Mouse (Mus musculus) CD4-positive, CD25-positive, alpha-beta regulatory T cell, adult 2 months (primary cell): ENCODE results near the gene Cysltr1.

ENCODE experiments used
- DNase-seq: peaks from one replicate; pipeline ENCODE4 v3.0.0-alpha.2; 2012; ENCODE audit warnings: low read depth, low spot score

Cysltr1 gene

GRCm38 (mm10) chrX:106603386-106603785 lies at the start of gene Cysltr1:
Cysltr1 (minus strand) TSS chrX:106603679.
- DNase-seq: no peak

GRCm38 (mm10) chrX:106634799-106635541 lies 31.5 kb upstream of the Cysltr1 start:
- no peak for DNase-seq

GRCm38 (mm10) chrX:106633543-106633942 lies 30.1 kb upstream of the Cysltr1 start:
- no peak for DNase-seq

- DNase-seq: peak; percentile 7
Observed at GRCm38 (mm10) chrX:106628514-106628913, 25.0 kb upstream of the Cysltr1 start.

GRCm38 (mm10) chrX:106623667-106624066 lies 20.2 kb upstream of the Cysltr1 start:
- peak; percentile 16 for DNase-seq

- peak; percentile 18 for DNase-seq
Observed at GRCm38 (mm10) chrX:106622512-106622911, 19.0 kb upstream of the Cysltr1 start.

- peak; percentile 23 for DNase-seq
Observed at GRCm38 (mm10) chrX:106602574-106603258, 763 bp downstream of the Cysltr1 start.

GRCm38 (mm10) chrX:106595904-106596303 lies 7.6 kb downstream of the Cysltr1 start:
- DNase-seq: no peak

- no peak for DNase-seq
Observed at GRCm38 (mm10) chrX:106593914-106594313, 9.6 kb downstream of the Cysltr1 start.

- DNase-seq: no peak
Observed at GRCm38 (mm10) chrX:106582886-106583285, 20.6 kb downstream of the Cysltr1 start, which contains the start of gene Gm5127. Gm5127 (plus strand) TSS chrX:106583186.

GRCm38 (mm10) chrX:106582197-106582596 lies 21.3 kb downstream of the Cysltr1 start:
- no peak for DNase-seq

GRCm38 (mm10) chrX:106580410-106580809 lies 23.1 kb downstream of the Cysltr1 start:
- peak; percentile 1 for DNase-seq

- DNase-seq: no peak
Observed at GRCm38 (mm10) chrX:106578966-106579365, 24.5 kb downstream of the Cysltr1 start.

- DNase-seq: no peak
Observed at GRCm38 (mm10) chrX:106555457-106555856, 48.0 kb downstream of the Cysltr1 start.

GRCm38 (mm10) chrX:106536359-106536758 lies 67.1 kb downstream of the Cysltr1 start:
- peak; percentile 1 for DNase-seq
